Mouse (Mus musculus) olfactory bulb, adult 2 months (tissue): ENCODE results near the gene Tpm3. TPM values are rescaled to one million over a fixed set of nuclear protein-coding genes. Genes with fewer than 3 reads are reported as not detected.

Experiments
- H3K27ac ChIP-seq: fragments of 200-500 bp; 2 replicates; pipeline ENCODE4 v1.5.1; 2012; ENCODE audit warnings: low read depth, low read length; ENCODE audit not compliant: insufficient read depth
- H3K4me1 ChIP-seq: fragments of 200-500 bp; 2 replicates; pipeline ENCODE4 v1.6.1; 2012; ENCODE audit warnings: low read length; ENCODE audit not compliant: control insufficient read depth, insufficient read depth
- H3K4me3 ChIP-seq: fragments of 200-500 bp; 2 replicates; pipeline ENCODE4 v1.5.1; 2012; ENCODE audit warnings: mild to moderate bottlenecking, low read depth, low read length, moderate library complexity; ENCODE audit not compliant: insufficient read depth
- CTCF ChIP-seq: fragments of 200-500 bp; IDR thresholded peaks from 2 replicates; pipeline ENCODE4 v1.5.1; 2012; ENCODE audit warnings: low read depth, mild to moderate bottlenecking, low read length, moderate library complexity; ENCODE audit not compliant: insufficient read depth
- POLR2A ChIP-seq: fragments of 200-500 bp; IDR thresholded peaks from 2 replicates; pipeline ENCODE4 v1.6.1; 2012; ENCODE audit warnings: mild to moderate bottlenecking, low read depth, low read length, moderate library complexity; ENCODE audit not compliant: insufficient read depth
- WGBS: fragments of 180-500 bp; shearing (Covaris S2); methylation state at CpG from one replicate; pipeline ENCODE4 v1.1.7; 2018; 5-methylcytosine and 5-hydroxymethylcytosine counted together
- polyA plus RNA-seq: library from polyadenylated mRNA; stranded (reverse); fragments of >200 nt; gene quantifications from 2 replicates; pipeline ENCODE4 v1.2.4, GENCODE M21; 2012; ENCODE audit warnings: low replicate concordance; ENCODE audit not compliant: missing spikeins, insufficient read depth, insufficient read length

The Tpm3 gene
- polyA plus RNA-seq, 1 experiment = 441 TPM

DNA sequence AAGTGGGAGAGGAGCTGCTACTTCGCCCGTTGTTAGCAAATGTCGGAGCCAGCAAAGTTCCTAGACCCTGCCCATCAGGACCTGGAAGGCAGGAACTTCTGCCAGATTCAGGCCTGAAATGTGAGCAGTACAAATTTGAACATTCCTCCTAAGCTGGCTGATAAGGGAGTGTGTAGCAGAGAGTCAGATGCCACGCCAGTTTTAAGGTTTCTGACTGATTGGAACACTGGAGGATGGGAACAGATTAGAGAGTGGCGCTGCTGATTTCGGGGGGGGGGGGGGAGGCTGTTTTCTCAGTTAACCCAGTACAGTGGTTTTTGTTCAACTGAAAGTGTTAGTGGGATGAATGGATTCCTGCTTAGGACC, 8.0 kb downstream of the Tpm3 start:
- WGBS = 0% methylated on average over 6 of the region's 6 CpGs
- no peak for TF ChIP-seq POLR2A
- Histone ChIP-seq H3K27ac (peak overlapping the region; percentile 38; the same call in 1 of the 2 replicates), H3K4me1 (peaks cover 26% of the 10 kb centered on the region), H3K4me3 (peak overlapping the region; percentile 74)

GRCm38 (mm10) chr3:90081365-90082240, 9.2 kb downstream of the Tpm3 start:
- TF ChIP-seq POLR2A = no peak
- TF ChIP-seq CTCF = no peak
- 52% methylated on average over 5 of the region's 5 CpGs for WGBS
- no peak overlapping the region for H3K4me3 ChIP-seq
- H3K27ac ChIP-seq = no peak overlapping the region; the same call in 1 of the 2 replicates
- H3K4me1 ChIP-seq = peaks cover 26% of the 10 kb centered on the region

- 26% methylated on average over 5 of the region's 5 CpGs for WGBS
- Histone ChIP-seq H3K27ac (peak overlapping the region; percentile 74), H3K4me1 (peaks cover 26% of the 10 kb centered on the region), H3K4me3 (no peak overlapping the region)
- TF ChIP-seq CTCF (no peak), POLR2A (no peak)
Observed at GRCm38 (mm10) chr3:90083034-90083433, 10.6 kb downstream of the Tpm3 start.

- 17% methylated on average over 3 of the region's 3 CpGs for WGBS
- H3K4me3 ChIP-seq = no peak overlapping the region
- TF ChIP-seq CTCF (no peak), POLR2A (no peak)
- peaks cover 26% of the 10 kb centered on the region for H3K4me1 ChIP-seq
- H3K27ac ChIP-seq = peak overlapping the region; percentile 76
Observed at GRCm38 (mm10) chr3:90083698-90084324, 11.4 kb downstream of the Tpm3 start.

DNA sequence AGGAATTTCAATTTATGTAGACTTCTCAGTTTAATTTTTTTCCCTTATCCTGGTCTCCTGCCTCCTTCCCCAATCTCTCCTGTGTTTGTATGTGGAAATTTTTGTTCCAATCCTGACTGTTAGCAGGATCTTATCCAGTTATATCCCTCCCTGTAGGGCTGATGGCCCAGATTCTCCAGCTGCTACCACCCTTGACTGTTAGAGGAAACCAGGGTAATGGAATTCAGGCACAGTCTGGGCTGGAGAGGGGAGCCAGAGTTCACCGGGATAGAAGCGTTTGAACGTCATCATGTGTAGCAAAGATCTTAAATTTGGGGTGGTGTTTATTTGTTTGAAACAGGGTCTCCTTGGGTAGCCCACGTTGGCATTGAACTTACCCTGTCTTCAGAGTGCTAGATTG, 12.3 kb downstream of the Tpm3 start:
- H3K4me1 ChIP-seq = peaks cover 26% of the 10 kb centered on the region
- no peak for TF ChIP-seq POLR2A
- TF ChIP-seq CTCF = no peak
- 26% methylated on average over 4 of the region's 4 CpGs for WGBS
- H3K4me3 ChIP-seq = no peak overlapping the region
- peak overlapping the region; percentile 76 for H3K27ac ChIP-seq

DNA sequence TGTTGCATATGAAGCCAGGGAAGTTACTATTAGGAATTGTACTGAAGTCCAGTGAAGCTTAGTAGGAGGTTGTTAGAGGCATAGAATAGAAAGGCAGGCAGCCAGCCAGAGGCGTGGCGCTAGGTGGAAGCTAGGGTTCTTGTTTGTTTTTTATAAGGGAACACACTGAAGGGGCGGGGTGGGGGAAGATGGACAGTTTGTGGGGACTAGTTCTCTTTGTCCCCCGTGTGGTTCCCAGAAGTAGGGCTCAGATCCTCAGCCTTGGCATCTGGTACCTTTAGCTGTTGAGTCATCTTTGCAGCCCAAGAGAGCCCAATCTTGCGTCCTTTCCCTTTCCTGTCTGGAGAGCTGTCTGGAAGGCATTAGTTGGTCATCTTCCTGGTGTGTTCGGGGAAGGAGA, 12.8 kb downstream of the Tpm3 start:
- TF ChIP-seq POLR2A (no peak), CTCF (no peak)
- WGBS = 68% methylated on average over 6 of the region's 6 CpGs

GRCm38 (mm10) chr3:90086068-90086467, 13.6 kb downstream of the Tpm3 start:
- TF ChIP-seq CTCF (no peak), POLR2A (no peak)
- WGBS = 86% methylated on average over 5 of the region's 5 CpGs
- Histone ChIP-seq H3K27ac (no peak overlapping the region), H3K4me3 (no peak overlapping the region), H3K4me1 (peaks cover 23% of the 10 kb centered on the region)

More for the DNA sequence above, 12.8 kb downstream of the Tpm3 start:
- peak overlapping the region; percentile 76 for H3K27ac ChIP-seq
- peaks cover 25% of the 10 kb centered on the region for H3K4me1 ChIP-seq
- no peak overlapping the region for H3K4me3 ChIP-seq

DNA sequence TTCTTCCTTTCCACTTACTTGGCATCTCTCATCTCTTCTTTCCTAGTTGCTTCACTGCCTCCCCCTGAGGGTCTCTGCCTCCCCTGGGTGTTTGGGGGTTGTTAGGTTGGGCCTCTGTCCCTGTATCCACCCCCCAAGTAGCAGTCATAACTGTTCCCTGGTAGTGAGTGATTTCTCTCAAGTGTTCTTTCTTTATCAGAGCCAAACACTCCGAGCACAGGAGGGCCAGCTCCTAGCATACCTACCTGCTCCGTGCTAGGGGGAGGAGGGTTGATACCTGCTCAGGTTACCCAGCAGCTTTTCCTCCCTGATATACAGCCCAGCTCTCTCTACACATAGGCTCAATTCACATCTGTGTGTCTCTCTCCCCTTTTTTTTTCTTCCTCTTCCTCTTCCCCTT, 16.2 kb downstream of the Tpm3 start:
- Histone ChIP-seq H3K4me1 (peaks cover 9% of the 10 kb centered on the region), H3K27ac (no peak overlapping the region), H3K4me3 (no peak overlapping the region)
- TF ChIP-seq POLR2A (no peak), CTCF (no peak)
- WGBS = 89% methylated on average over 2 of the region's 2 CpGs

DNA sequence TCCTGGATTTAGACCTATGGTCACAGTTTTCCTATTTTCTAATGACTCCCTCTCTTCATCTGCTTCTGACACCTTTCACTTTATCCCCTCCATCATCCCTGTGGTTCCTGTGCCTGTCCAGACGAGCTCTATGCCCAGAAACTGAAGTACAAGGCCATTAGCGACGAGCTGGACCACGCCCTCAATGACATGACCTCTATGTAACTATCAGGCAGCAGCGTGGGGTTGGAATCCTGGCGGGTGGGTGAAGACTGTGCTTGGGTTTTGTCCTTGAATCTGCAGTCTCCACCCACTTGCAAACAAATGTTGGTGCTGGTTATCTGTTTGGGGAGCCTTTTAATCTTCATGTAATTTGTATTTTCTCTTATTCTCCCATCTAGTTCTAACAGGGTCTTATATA, 18.4 kb downstream of the Tpm3 start:
- H3K27ac ChIP-seq = no peak overlapping the region
- TF ChIP-seq POLR2A (no peak), CTCF (no peak)
- H3K4me1 ChIP-seq = no peaks in the 10 kb centered on the region
- 88% methylated on average over 6 of the region's 6 CpGs for WGBS
- no peak overlapping the region for H3K4me3 ChIP-seq
